Mouse (Mus musculus): ENCODE measurements at regions not wholly inside any gene's neighbourhood (a gene's known extent, or its start where the extent isn't known, plus 50 kb on each side); places are given as distances from the start of the nearest gene placed in this dataset.

GRCm38 (mm10) chr10:115025950-115026349, 158.9 kb downstream of the Tph2 start:
- no peak overlapping the region for H3K27ac ChIP-seq (replicated peaks)
- no peak overlapping the region for H3K4me3 ChIP-seq
- H3K9me3 ChIP-seq = no peaks in the 10 kb centered on the region
- DNase-seq (ENCODE audit: low spot score) = no peak
- no peaks in the 10 kb centered on the region for H3K36me3 ChIP-seq (replicated peaks)
- H3K4me1 ChIP-seq = no peaks in the 10 kb centered on the region
- H3K27me3 ChIP-seq (replicated peaks; ENCODE audit: low read depth, poor library complexity, severe bottlenecking) = no peaks in the 10 kb centered on the region
- WGBS = 87% methylated on average over 2 of the region's 2 CpGs

GRCm38 (mm10) chr10:115019443-115019842, 165.4 kb downstream of the Tph2 start:
- H3K4me3 ChIP-seq = no peak overlapping the region
- H3K9me3 ChIP-seq = no peaks in the 10 kb centered on the region
- 69% methylated on average over 9 of the region's 9 CpGs for WGBS
- no peaks in the 10 kb centered on the region for H3K27me3 ChIP-seq (replicated peaks; ENCODE audit: low read depth, poor library complexity, severe bottlenecking)
- no peaks in the 10 kb centered on the region for H3K4me1 ChIP-seq
- no peak for DNase-seq (ENCODE audit: low spot score)
- H3K36me3 ChIP-seq (replicated peaks) = no peaks in the 10 kb centered on the region
- H3K27ac ChIP-seq (replicated peaks) = no peak overlapping the region

DNA sequence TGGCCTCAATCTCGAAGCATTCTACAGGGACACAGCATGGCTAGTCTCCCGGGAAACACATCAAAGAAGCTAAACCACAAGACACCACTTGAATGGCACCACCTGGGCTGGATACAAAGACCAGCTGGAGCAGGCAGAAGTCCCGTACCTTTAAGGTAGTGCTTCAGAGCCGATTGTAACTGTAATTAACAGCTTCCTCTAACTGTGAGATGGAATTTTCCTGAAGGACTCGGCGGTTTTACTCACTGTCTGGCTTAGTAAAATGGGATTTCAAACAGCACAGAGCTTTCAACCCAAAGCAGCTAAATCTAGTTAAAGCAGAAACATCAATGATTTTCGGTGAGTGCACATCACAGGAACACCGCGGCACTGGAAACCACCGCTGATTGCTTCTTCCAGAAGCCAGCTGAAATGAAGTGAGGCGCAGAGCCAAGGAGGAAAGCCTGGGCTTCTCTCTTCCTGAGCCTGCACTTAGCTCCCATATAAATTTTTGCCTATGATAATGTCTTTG, 171.3 kb downstream of the Tph2 start:
- H3K27ac ChIP-seq (replicated peaks) = no peak overlapping the region
- H3K4me1 ChIP-seq = peaks cover 7% of the 10 kb centered on the region; the same call in 1 of the 2 replicates
- no peaks in the 10 kb centered on the region for H3K9me3 ChIP-seq
- DNase-seq (ENCODE audit: low spot score) = peak; percentile 15
- WGBS = 27% methylated on average over 11 of the region's 11 CpGs
- H3K27me3 ChIP-seq (replicated peaks; ENCODE audit: low read depth, poor library complexity, severe bottlenecking) = no peaks in the 10 kb centered on the region
- no peaks in the 10 kb centered on the region for H3K36me3 ChIP-seq (replicated peaks)
- H3K4me3 ChIP-seq = peak overlapping the region; percentile 25; the same call in 1 of the 2 replicates

DNA sequence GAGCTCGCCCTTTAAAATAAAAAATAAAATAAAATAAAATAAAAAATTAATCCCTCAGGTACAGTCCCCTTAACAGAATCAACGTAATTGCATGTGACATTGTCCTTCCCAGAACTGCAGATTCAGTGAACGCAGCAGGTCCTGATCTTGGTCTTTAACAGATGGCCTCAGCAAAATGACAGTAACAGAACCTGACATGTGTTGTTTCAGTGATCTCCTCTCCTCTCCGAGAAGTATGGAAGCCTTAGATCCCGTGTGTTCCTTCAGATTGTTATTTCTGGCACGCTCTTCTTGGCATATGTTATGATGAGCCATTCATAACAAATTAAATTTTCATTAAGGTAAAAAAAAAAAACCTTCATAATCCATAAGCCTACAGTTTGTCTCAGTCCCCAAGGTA, 171.9 kb downstream of the Tph2 start:
- 66% methylated on average over 6 of the region's 6 CpGs for WGBS
- H3K36me3 ChIP-seq (replicated peaks) = no peaks in the 10 kb centered on the region
- no peak overlapping the region for H3K4me3 ChIP-seq
- H3K27ac ChIP-seq (replicated peaks) = no peak overlapping the region
- H3K4me1 ChIP-seq = peaks cover 7% of the 10 kb centered on the region; the same call in 1 of the 2 replicates
- DNase-seq (ENCODE audit: low spot score) = no peak
- no peaks in the 10 kb centered on the region for H3K27me3 ChIP-seq (replicated peaks; ENCODE audit: low read depth, poor library complexity, severe bottlenecking)
- no peaks in the 10 kb centered on the region for H3K9me3 ChIP-seq

- 69% methylated on average over 7 of the region's 7 CpGs for WGBS
- no peak overlapping the region for H3K27ac ChIP-seq (replicated peaks)
- no peak for DNase-seq (ENCODE audit: low spot score)
- no peaks in the 10 kb centered on the region for H3K27me3 ChIP-seq (replicated peaks; ENCODE audit: low read depth, poor library complexity, severe bottlenecking)
- no peaks in the 10 kb centered on the region for H3K9me3 ChIP-seq
- H3K4me3 ChIP-seq = no peak overlapping the region
- no peaks in the 10 kb centered on the region for H3K36me3 ChIP-seq (replicated peaks)
- H3K4me1 ChIP-seq = peaks cover 7% of the 10 kb centered on the region; the same call in 1 of the 2 replicates
These were observed 172.5 kb downstream of the Tph2 start for GRCm38 (mm10) chr10:115012316-115012715.

DNA sequence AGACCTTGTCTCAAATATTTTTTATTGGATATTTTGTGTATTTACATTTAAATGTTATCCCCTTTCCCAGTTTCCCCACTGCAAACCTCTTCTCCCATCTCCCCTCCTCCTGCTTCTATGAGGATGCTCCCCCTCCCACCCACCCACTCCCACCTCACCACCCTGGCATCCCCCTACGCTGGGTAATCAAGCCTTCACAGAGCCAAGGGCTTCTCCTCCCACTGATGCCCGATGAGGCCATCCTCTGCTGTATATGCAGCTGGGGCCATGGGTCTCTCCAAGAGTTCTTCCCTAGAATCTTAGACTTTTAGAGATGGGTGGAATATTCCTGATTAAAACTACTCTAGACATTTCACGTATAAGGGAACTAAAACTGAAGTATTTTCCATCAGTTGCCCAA, 172.9 kb downstream of the Tph2 start:
- Histone ChIP-seq H3K4me1 (peaks cover 7% of the 10 kb centered on the region; the same call in 1 of the 2 replicates), H3K27me3 (replicated peaks; ENCODE audit: low read depth, poor library complexity, severe bottlenecking) (no peaks in the 10 kb centered on the region), H3K9me3 (no peaks in the 10 kb centered on the region), H3K27ac (replicated peaks) (no peak overlapping the region), H3K4me3 (no peak overlapping the region), H3K36me3 (replicated peaks) (no peaks in the 10 kb centered on the region)
- DNase-seq (ENCODE audit: low spot score) = no peak
- 90% methylated on average over 3 of the region's 3 CpGs for WGBS

- no peaks in the 10 kb centered on the region for H3K27me3 ChIP-seq (replicated peaks; ENCODE audit: low read depth, poor library complexity, severe bottlenecking)
- no peak overlapping the region for H3K27ac ChIP-seq (replicated peaks)
- H3K4me1 ChIP-seq = peaks cover 11% of the 10 kb centered on the region
- no peaks in the 10 kb centered on the region for H3K9me3 ChIP-seq
- no peak for DNase-seq (ENCODE audit: low spot score)
- 88% methylated on average over 3 of the region's 3 CpGs for WGBS
- no peak overlapping the region for H3K4me3 ChIP-seq
- H3K36me3 ChIP-seq (replicated peaks) = no peaks in the 10 kb centered on the region
These were observed 188.4 kb downstream of the Tph2 start for GRCm38 (mm10) chr10:114996400-114996799.

DNA sequence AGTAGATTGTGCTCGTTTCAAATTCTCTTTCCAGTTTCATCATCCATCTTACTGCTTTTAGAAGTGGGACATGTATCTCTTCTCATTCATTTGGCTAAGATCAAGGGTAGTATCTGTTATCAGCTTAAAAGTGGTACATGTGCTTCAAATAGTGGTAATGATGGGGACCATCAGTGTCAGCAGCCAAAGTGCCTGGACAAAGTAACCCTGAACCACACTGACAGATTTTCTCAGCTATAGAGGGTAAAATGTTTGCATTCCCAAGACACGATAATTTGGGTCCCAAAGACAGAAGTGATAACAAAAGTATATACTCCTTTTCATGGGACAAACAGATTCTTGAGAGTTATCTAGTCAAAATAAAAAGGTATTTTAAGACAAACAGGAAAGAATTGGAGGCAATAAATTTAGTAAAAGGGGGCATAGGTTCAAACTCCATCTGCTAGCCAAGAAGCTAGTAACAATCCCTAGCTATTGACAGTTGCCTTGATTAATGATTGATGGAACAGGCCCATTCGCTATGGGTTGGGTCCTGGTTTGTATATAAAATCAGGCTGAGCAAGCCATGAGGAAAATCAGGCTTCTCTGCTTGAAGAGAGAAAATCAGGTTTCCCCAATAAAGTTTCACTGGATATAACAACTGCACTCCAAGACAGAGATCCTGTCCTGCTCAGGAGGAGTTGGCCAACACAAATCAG, 189.5 kb downstream of the Tph2 start:
- H3K36me3 ChIP-seq (replicated peaks) = no peaks in the 10 kb centered on the region
- no peak overlapping the region for H3K27ac ChIP-seq (replicated peaks)
- H3K4me3 ChIP-seq = no peak overlapping the region
- H3K4me1 ChIP-seq = peaks cover 11% of the 10 kb centered on the region
- no peak for DNase-seq (ENCODE audit: low spot score)
- H3K9me3 ChIP-seq = no peaks in the 10 kb centered on the region
- WGBS = 77% methylated on average over 3 of the region's 3 CpGs
- no peaks in the 10 kb centered on the region for H3K27me3 ChIP-seq (replicated peaks; ENCODE audit: low read depth, poor library complexity, severe bottlenecking)

- Histone ChIP-seq H3K36me3 (replicated peaks) (no peaks in the 10 kb centered on the region), H3K27ac (replicated peaks) (no peak overlapping the region), H3K9me3 (no peaks in the 10 kb centered on the region), H3K27me3 (replicated peaks; ENCODE audit: low read depth, poor library complexity, severe bottlenecking) (no peaks in the 10 kb centered on the region), H3K4me1 (no peaks in the 10 kb centered on the region), H3K4me3 (no peak overlapping the region)
- no peak for DNase-seq (ENCODE audit: low spot score)
- 89% methylated on average over 8 of the region's 8 CpGs for WGBS
These were observed 186.5 kb upstream of the Trhde start for GRCm38 (mm10) chr10:114988453-114989226.

DNA sequence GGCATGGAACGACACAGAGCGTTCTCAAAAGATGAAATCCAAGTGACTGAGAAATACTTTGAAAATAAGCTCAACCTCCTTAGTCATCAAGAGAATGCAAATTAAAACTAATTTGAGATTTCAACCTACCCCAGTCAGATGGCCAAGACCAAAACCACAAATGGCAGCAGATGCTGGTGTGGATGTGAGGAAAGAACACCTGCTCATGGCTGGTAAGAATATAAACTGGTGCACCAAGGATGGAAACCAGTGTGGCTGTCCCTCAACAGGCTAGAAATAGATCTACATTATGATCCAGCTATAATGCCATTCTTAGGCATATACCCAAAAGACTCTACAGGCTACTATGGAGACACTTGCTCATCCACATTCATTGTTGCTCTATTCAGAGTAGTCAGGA, 170.3 kb upstream of the Trhde start:
- Histone ChIP-seq H3K4me3 (no peak overlapping the region), H3K27me3 (replicated peaks; ENCODE audit: low read depth, poor library complexity, severe bottlenecking) (no peaks in the 10 kb centered on the region), H3K27ac (replicated peaks) (no peak overlapping the region), H3K36me3 (replicated peaks) (no peaks in the 10 kb centered on the region), H3K9me3 (no peaks in the 10 kb centered on the region), H3K4me1 (no peaks in the 10 kb centered on the region)
- WGBS = 94% methylated on average over 2 of the region's 2 CpGs
- no peak for DNase-seq (ENCODE audit: low spot score)

DNA sequence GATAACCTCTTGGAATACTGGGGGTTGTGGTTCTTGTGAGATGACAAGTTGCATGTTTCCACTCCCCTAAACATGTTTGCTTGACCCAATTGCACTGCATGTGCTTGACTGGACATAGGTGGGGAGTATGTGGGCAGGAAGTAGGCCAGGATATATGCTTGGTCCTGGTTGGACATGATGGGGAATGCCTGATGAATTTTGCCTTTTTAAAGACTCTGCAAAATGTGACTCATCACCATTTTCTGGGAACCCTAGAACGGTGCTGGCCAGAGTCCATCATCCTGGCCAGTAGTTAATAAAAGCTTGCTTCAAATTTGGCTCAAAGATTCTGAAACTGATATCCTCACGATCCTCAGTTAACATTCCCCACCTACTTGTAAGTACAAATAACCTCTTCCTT, 161.5 kb upstream of the Trhde start:
- no peaks in the 10 kb centered on the region for H3K4me1 ChIP-seq
- DNase-seq (ENCODE audit: low spot score) = no peak
- no peak overlapping the region for H3K27ac ChIP-seq (replicated peaks)
- H3K9me3 ChIP-seq = no peaks in the 10 kb centered on the region
- H3K4me3 ChIP-seq = no peak overlapping the region
- H3K27me3 ChIP-seq (replicated peaks; ENCODE audit: low read depth, poor library complexity, severe bottlenecking) = no peaks in the 10 kb centered on the region
- 78% methylated on average over 2 of the region's 2 CpGs for WGBS
- no peaks in the 10 kb centered on the region for H3K36me3 ChIP-seq (replicated peaks)

DNA sequence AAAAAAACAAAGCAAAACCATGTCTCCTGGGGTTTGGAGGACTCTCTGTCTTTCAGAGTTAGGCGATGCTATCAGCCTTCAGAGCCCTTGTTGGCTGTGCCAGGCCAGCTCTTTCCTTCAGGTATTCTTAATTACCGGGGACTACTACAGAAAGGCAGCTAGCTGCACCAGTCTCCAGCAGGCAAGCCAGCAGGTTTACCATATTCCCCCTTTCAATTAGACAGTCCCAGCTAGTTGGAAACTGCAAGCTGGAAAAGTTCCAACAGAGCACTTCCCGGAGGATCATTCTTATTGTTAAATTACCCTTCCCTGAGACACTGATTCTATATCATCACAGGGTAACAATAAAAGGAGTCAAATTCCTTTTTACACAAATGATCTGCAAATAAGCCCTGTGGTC, 155.8 kb upstream of the Trhde start:
- no peak overlapping the region for H3K4me3 ChIP-seq
- no peaks in the 10 kb centered on the region for H3K36me3 ChIP-seq (replicated peaks)
- H3K9me3 ChIP-seq = no peaks in the 10 kb centered on the region
- H3K27ac ChIP-seq (replicated peaks) = no peak overlapping the region
- WGBS = 45% methylated on average over 3 of the region's 3 CpGs
- H3K4me1 ChIP-seq = no peaks in the 10 kb centered on the region
- no peak for DNase-seq (ENCODE audit: low spot score)
- no peaks in the 10 kb centered on the region for H3K27me3 ChIP-seq (replicated peaks; ENCODE audit: low read depth, poor library complexity, severe bottlenecking)

DNA sequence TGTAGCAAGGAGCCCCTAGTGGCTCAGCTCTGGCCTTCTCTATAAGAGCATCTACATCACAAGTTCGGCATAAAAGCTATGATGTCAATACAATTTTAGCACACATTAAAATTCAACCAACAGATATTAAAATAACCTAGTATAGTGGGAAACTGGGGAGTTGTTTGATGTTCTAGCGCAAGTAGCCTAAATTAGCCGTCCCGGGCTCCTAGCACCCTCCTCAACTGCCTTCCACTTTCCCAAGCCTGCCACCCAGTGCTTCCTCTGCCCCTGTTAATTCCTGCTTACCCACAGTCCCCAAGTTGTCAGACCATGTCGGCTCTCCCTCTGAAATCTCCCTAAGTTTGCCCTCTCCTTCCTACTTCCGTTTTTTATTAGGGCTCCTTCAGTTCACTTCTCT, 154.2 kb upstream of the Trhde start:
- no peaks in the 10 kb centered on the region for H3K36me3 ChIP-seq (replicated peaks)
- no peaks in the 10 kb centered on the region for H3K4me1 ChIP-seq
- WGBS = 89% methylated on average over 6 of the region's 6 CpGs
- H3K9me3 ChIP-seq = no peaks in the 10 kb centered on the region
- no peak overlapping the region for H3K4me3 ChIP-seq
- no peak for DNase-seq (ENCODE audit: low spot score)
- H3K27ac ChIP-seq (replicated peaks) = no peak overlapping the region
- no peaks in the 10 kb centered on the region for H3K27me3 ChIP-seq (replicated peaks; ENCODE audit: low read depth, poor library complexity, severe bottlenecking)
